Comparison of ENCODE assay signal across 9 mouse cellular contexts in genomic region chr17:47332001-47332611, GRCm38 (mm10). TPM values are rescaled to one million over a fixed set of nuclear protein-coding genes. Genes with fewer than 3 reads are reported as not detected.
DNase-seq lines count a peak whose midpoint lies in the region; ATAC-seq lines count a peak whose summit lies in the region.
"Had no signal": no experiment of that assay in that cellular context is flagged by ENCODE, and none has a peak within 500 bp of the region (broad histone marks: within the 10 kb centered on the region; RNA-seq: fewer than 3 reads in every experiment).

No protein-coding gene starts in this region.

- peak; percentile 37 for DNase-seq in adrenal gland, postnatal 14 days
- DNase-seq in adrenal gland, adult 2 months: no peak
- peak; percentile 28 for DNase-seq in urinary bladder, postnatal 14 days (ENCODE audit: low spot score)
- no peak for DNase-seq in urinary bladder, adult 18-20 months (ENCODE audit: low spot score in 2 of 2)
- DNase-seq in heart, postnatal 4 days: peak; percentile 66
- DNase-seq in left cerebral cortex, postnatal 4 days: peak; percentile 57
- DNase-seq in ovary, postnatal 10 days (ENCODE audit: low spot score): no peak

- ATAC-seq in midbrain, embryonic 15.5 days (replicated peaks): peak; percentile 71

- no peak overlapping the region for H3K4me2 ChIP-seq in midbrain, embryonic 15.5 days
- H3K4me2 ChIP-seq: embryonic facial prominence, embryonic 12.5 days had no signal

- peaks cover 10% of the 10 kb centered on the region for H3K4me1 ChIP-seq in midbrain, embryonic 15.5 days

- no peak overlapping the region for H3K9ac ChIP-seq in midbrain, embryonic 15.5 days
- H3K9ac ChIP-seq: embryonic facial prominence, embryonic 12.5 days had no signal

- no peak overlapping the region for H3K4me3 ChIP-seq in midbrain, embryonic 15.5 days
- H3K4me3 ChIP-seq: embryonic facial prominence, embryonic 12.5 days had no signal

- H3K27me3 ChIP-seq in midbrain, embryonic 15.5 days (replicated peaks): no peaks in the 10 kb centered on the region
- H3K27me3 ChIP-seq: embryonic facial prominence, embryonic 12.5 days had no signal

- WGBS in midbrain, embryonic 15.5 days: 83% methylated on average over 12 of the region's 12 CpGs

- peaks cover 15% of the 10 kb centered on the region; the same call in 1 of the 2 replicates for H3K36me3 ChIP-seq in midbrain, embryonic 15.5 days (replicated peaks)

- intact Hi-C loops in left cerebral cortex, postnatal 4 days (cut with DNase I): loop anchor here (5.0 kb wide), 1 partner anchor 295 kb away; no protein-coding TSS in a partner anchor

- H3K27ac ChIP-seq in midbrain, embryonic 15.5 days: no peak overlapping the region
- H3K27ac ChIP-seq: embryonic facial prominence, embryonic 12.5 days had no signal

- H3K9me3 ChIP-seq in midbrain, embryonic 15.5 days: no peaks in the 10 kb centered on the region
- H3K9me3 ChIP-seq: embryonic facial prominence, embryonic 12.5 days had no signal

RNA-seq across cellular contexts. Expression of gene Mrps10, which starts 36.6 kb away (rescaled TPM):
- 45.8 and 49.4 TPM in 2 replicates for total RNA-seq in adrenal gland, postnatal 14 days (2021)
- total RNA-seq in adrenal gland, adult 2 months (2021): 10 to 100 TPM; 40.8 to 50.0 TPM
- polyA plus RNA-seq in adrenal gland, adult 2 months (2012; rRNA removed): 19.4 and 28.3 TPM in 2 replicates
- 10 to 100 TPM; 31.9 to 35.4 TPM for total RNA-seq in heart, postnatal 4 days (2021)
- total RNA-seq in left cerebral cortex, postnatal 4 days (2021): 10 to 100 TPM; 32.8 to 37.8 TPM
- polyA plus RNA-seq in midbrain, embryonic 15.5 days (2015; fragmentation: Nextera tagmentation; extraction: Ambion mirVana): 73.1 and 73.2 TPM in 2 replicates

RNA-seq across cellular contexts. Expression of gene Guca1b, which starts 53.1 kb away (rescaled TPM):
- total RNA-seq in adrenal gland, postnatal 14 days (2021): 0.79 and 1.0 TPM in 2 replicates
- total RNA-seq in adrenal gland, adult 2 months (2021): 1 to 10 TPM in 1 of 2 experiments, under 1 TPM in 1; 0.38 to 3.2 TPM
- 2.5 and 2.6 TPM in 2 replicates for polyA plus RNA-seq in adrenal gland, adult 2 months (2012; rRNA removed)
- under 1 TPM in 1 of 2 experiments, not detected in 1; 0.17 TPM for total RNA-seq in heart, postnatal 4 days (2021)
- total RNA-seq in left cerebral cortex, postnatal 4 days (2021): under 1 TPM; 0.56 to 0.92 TPM
- polyA plus RNA-seq in midbrain, embryonic 15.5 days (2015; fragmentation: Nextera tagmentation; extraction: Ambion mirVana): 0.30 and 0.57 TPM in 2 replicates

Comparison
In these comparisons a context has a peak if more than half of its experiments do, and no peak if none do; other contexts are left out.
1. DNase-seq: peak in adrenal gland, postnatal 14 days (single experiment), urinary bladder, postnatal 14 days (single experiment), heart, postnatal 4 days (single experiment) and left cerebral cortex, postnatal 4 days (single experiment); none in adrenal gland, adult 2 months (single experiment), urinary bladder, adult 18-20 months (0 of 2) and ovary, postnatal 10 days (single experiment).